Mouse (Mus musculus): ENCODE results near the gene Il22ra2.
"Not testable (repeated sequence)": the region's sequence is repeated elsewhere in the genome, so short reads cannot be mapped to it uniquely, and the experiment has no call there.

The Il22ra2 gene

GRCm38 (mm10) chr10:19600093-19600420, 21.7 kb upstream of the Il22ra2 start:
- in situ Hi-C loops (cut with MboI; ENCODE audit: low sequenced_read_pairs), result no loop called here

GRCm38 (mm10) chr10:19601502-19601901, 20.3 kb upstream of the Il22ra2 start:
- in situ Hi-C loops (cut with MboI; ENCODE audit: low sequenced_read_pairs), result not testable (repeated sequence)

- in situ Hi-C loops (cut with MboI; ENCODE audit: low sequenced_read_pairs), result no loop called here
These were observed 18.6 kb upstream of the Il22ra2 start for GRCm38 (mm10) chr10:19603231-19603630.

GRCm38 (mm10) chr10:19609125-19609524, 12.7 kb upstream of the Il22ra2 start:
- in situ Hi-C loops (cut with MboI; ENCODE audit: low sequenced_read_pairs), result no loop called here

GRCm38 (mm10) chr10:19611616-19612015, 10.2 kb upstream of the Il22ra2 start:
- in situ Hi-C loops (cut with MboI; ENCODE audit: low sequenced_read_pairs), result no loop called here

- in situ Hi-C loops (cut with MboI; ENCODE audit: low sequenced_read_pairs), result no loop called here
These were observed 8.6 kb upstream of the Il22ra2 start for GRCm38 (mm10) chr10:19613111-19613753.

GRCm38 (mm10) chr10:19619736-19620135, 2.1 kb upstream of the Il22ra2 start:
- in situ Hi-C loops (cut with MboI; ENCODE audit: low sequenced_read_pairs), result no loop called here

GRCm38 (mm10) chr10:19624617-19625016, 2.8 kb downstream of the Il22ra2 start:
- in situ Hi-C loops (cut with MboI; ENCODE audit: low sequenced_read_pairs), result no loop called here

- in situ Hi-C loops (cut with MboI; ENCODE audit: low sequenced_read_pairs), result no loop called here
These were observed 5.5 kb downstream of the Il22ra2 start for GRCm38 (mm10) chr10:19627342-19627741.

- in situ Hi-C loops (cut with MboI; ENCODE audit: low sequenced_read_pairs), result no loop called here
These were observed 6.0 kb downstream of the Il22ra2 start for GRCm38 (mm10) chr10:19627748-19628147.

GRCm38 (mm10) chr10:19631616-19632195, 9.9 kb downstream of the Il22ra2 start:
- in situ Hi-C loops (cut with MboI; ENCODE audit: low sequenced_read_pairs), result no loop called here

GRCm38 (mm10) chr10:19638851-19639250, 17.1 kb downstream of the Il22ra2 start:
- in situ Hi-C loops (cut with MboI; ENCODE audit: low sequenced_read_pairs), result no loop called here

GRCm38 (mm10) chr10:19639630-19640029, 17.8 kb downstream of the Il22ra2 start:
- in situ Hi-C loops (cut with MboI; ENCODE audit: low sequenced_read_pairs), result no loop called here

- in situ Hi-C loops (cut with MboI; ENCODE audit: low sequenced_read_pairs), result no loop called here
These were observed 23.3 kb downstream of the Il22ra2 start for GRCm38 (mm10) chr10:19645119-19645518.

GRCm38 (mm10) chr10:19657426-19657825, 35.6 kb downstream of the Il22ra2 start:
- in situ Hi-C loops (cut with MboI; ENCODE audit: low sequenced_read_pairs), result no loop called here

GRCm38 (mm10) chr10:19659953-19660352, 38.2 kb downstream of the Il22ra2 start:
- in situ Hi-C loops (cut with MboI; ENCODE audit: low sequenced_read_pairs), result no loop called here

GRCm38 (mm10) chr10:19668973-19669372, 47.2 kb downstream of the Il22ra2 start:
- in situ Hi-C loops (cut with MboI; ENCODE audit: low sequenced_read_pairs), result no loop called here

GRCm38 (mm10) chr10:19672015-19672414, 50.2 kb downstream of the Il22ra2 start:
- in situ Hi-C loops (cut with MboI; ENCODE audit: low sequenced_read_pairs), result no loop called here

GRCm38 (mm10) chr10:19673146-19673545, 51.3 kb downstream of the Il22ra2 start:
- in situ Hi-C loops (cut with MboI; ENCODE audit: low sequenced_read_pairs), result no loop called here
